Mouse (Mus musculus) yolk sac, embryonic 10.5 days (tissue): ENCODE measurements around the gene Ccr1l1.

Experiments used
- DNase-seq: peaks from one replicate; pipeline ENCODE4 v3.0.0-alpha.2; 2017; ENCODE audit warnings: low spot score

Gene Ccr1l1

DNA sequence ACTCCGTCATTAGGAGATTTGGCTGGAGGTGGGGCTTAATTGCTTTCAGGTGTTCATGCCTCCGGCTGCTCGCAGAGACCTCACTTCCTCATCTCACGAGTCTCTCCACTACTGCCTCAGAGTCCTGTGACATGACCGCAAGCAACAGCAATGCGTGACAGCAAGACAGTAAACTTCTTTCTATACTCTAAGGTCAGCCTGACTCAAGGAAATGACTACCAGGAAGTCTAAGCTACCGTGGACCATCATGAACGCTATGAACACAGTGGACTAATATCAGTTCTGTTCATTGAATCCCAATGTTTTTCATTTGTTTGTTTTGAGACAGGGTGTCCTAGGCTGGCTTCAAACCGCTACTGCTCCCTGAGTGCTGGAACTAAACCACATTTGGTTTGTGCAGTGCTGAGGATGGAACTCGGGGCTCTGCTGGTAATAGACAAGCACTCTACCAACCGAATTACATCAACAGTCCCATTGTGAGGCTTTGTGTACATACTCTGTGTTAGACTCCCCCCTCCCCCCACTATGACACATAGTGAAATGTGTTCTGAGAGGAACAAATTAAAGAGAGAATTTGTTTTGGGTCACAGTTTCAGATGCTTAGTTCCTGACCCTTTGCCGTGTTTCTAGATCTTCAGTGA, 50.0 kb downstream of the Ccr1l1 start:
- DNase-seq: no peak

DNA sequence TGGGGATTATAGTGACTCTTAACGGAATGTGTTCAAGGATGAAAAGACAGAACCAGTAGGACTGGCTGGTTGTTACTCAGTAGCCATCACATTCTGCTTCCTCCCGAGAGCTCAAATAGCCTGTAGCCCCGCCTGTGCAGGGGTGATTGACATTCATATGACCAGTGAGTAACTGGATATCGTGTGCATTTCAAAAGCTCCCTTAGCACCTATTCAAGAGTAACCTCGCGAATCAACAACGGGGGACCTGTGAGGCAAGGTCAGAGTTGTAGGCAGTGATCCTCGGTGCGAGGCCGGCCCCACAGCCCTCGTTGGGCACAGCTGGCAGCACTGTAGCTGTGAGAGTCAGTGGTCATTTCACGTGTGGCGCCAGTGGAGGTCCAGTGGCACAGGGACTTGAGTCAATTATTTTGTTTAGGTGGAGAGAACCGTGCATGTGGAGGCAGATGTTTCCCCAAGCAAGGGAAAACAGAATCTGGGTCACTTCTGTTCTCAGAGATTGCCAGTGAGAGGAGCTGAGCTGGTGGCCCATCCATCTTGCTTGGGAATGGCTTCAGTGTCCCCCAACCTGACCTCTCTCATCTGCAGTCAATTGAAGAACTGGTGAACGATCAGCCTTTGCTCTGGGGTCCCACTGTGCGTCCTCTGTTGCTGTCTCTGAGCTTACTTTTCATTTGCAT, 50.8 kb downstream of the Ccr1l1 start:
- no peak for DNase-seq
